Mouse (Mus musculus) left cerebral cortex, adult 2 months (tissue): ENCODE measurements around the gene Dhx15. TPM values are rescaled to one million over a fixed set of nuclear protein-coding genes. Genes with fewer than 3 reads are reported as not detected.

Experiments used
- DNase-seq, 2 experiments: peaks; one replicate each; pipeline ENCODE4 v3.0.0; 2021 to 2022; ENCODE audit warnings: low spot score in 2 of 2, mixed read lengths in 1 of 2; ENCODE audit errors: extremely low spot score in 1 of 2
- H3K27ac ChIP-seq: fragments of 200-600 bp; 2 replicates; pipeline ENCODE4 v1.8.1; 2022
- H3K4me3 ChIP-seq: fragments of 200-600 bp; 2 replicates; pipeline ENCODE4 v1.8.1; 2022
- CTCF ChIP-seq: fragments of 200-600 bp; IDR thresholded peaks from 2 replicates; pipeline ENCODE4 v1.8.1; 2022; ENCODE audit warnings: antibody characterized with exemption, mild to moderate bottlenecking, moderate library complexity
- intact Hi-C: fragments of 180-260 bp; cut with DNase I; formaldehyde crosslinking; loops from one replicate; pipeline ENCODE4 v1.15.1; 2025
- total RNA-seq, 2 experiments: library from RNA; stranded (reverse); gene quantifications; 2 replicates each; pipeline ENCODE4 v1.2.3; 2021

Gene Dhx15
- total RNA-seq, 2 experiments from 2014 or later = 87.9 to 93.0 TPM

DNA sequence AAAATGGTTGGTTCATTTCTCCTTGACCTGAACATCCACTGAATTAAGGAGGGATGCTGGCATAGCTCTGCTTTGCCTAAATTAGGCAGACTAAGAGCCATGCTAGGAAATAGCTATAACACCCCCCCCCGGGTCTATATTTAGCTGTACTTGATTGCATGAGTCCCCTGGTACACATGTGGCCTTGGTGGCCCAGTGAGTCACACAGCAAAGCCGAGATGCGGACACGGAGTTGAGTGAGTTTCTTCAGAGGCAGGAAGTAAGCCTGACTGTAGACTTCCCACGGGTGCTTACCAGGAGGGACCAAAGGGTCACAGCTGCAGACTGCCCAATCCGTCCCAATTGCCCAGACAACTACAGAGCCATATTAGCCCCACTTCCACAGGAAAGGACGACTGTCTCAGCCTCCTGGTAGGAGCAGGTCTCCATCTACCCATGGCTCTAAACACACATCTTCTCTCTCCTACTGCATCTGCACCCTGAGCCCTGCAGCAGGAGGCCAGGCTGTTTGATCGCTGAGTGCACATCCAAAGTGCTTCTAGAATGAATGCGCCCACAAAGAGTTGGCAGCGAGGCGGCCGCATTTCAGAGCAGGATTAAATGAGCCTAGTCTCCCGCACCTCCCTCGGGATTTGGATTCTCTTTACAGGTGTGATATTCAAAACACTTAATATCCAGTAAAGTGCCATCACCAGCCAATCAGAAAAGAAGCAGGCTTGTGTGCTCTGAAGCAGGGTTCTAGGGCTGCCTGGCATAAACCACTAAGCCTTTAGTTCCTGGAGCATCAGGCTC, 29.9 kb upstream of the Dhx15 start:
- no peak for TF ChIP-seq CTCF
- no peak overlapping the region for H3K4me3 ChIP-seq
- no peak overlapping the region for H3K27ac ChIP-seq
- DNase-seq = no peak
- intact Hi-C loops = no loop called here

DNA sequence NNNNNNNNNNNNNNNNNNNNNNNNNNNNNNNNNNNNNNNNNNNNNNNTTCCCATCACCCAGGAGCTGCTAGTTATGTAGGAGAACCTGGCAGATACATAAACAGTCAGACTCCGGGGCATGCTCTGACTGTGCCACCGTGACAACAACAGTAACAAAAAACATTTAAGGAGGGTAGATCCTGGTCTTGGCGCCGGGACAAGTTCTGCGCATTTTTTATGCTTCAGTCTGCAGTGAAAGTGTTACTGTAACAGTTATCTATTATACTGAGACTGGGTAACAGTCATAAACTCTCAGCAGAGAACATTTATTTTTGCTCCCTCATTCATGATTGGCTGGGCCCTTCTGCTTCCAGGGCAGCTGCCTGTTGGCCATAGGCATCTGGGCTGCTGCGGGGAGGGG, 27.9 kb upstream of the Dhx15 start:
- Histone ChIP-seq H3K4me3 (no peak overlapping the region), H3K27ac (no peak overlapping the region)
- intact Hi-C loops = no loop called here
- DNase-seq = no peak
- no peak for TF ChIP-seq CTCF

DNA sequence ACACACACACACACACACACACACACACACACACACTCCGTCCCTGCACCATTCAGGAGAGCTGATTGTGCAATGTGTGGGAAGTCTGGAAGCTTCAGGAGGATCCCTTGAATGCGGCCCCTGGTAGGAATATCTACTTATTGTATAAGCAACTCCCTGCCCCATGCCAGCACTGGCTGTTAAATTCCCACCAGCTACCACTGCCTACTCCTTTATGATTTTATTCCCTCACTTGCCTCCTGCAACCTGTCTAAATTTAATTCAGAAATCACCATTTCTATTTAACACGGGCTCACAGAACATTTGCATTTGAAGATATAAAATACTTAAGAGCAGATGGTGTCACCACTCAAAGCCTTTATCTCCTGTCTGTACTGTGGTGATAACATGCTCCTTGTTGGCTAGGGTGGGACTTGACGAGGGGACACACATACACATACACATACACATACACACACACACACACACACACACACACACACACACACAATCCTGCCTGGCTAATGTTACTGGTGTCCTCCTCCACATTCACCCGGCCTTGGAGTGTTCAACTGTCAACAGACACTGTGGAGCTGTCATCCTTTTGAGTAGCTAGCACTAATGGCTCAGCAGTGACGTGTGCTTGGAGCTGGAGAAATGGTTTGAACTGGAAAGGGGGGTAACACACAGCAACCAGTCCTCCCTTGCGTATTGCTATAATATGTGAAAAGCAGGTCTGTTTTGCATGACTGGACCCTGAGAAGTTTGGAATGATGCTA, 23.0 kb upstream of the Dhx15 start:
- intact Hi-C loops = loop anchor here (2.0 to 5.0 kb wide), 3 partner anchors 49 to 177 kb away; no protein-coding TSS in a partner anchor
- no peak overlapping the region for H3K4me3 ChIP-seq
- no peak overlapping the region for H3K27ac ChIP-seq
- TF ChIP-seq CTCF = no peak
- peak in 1 of 2 experiments; percentile 20 for DNase-seq

DNA sequence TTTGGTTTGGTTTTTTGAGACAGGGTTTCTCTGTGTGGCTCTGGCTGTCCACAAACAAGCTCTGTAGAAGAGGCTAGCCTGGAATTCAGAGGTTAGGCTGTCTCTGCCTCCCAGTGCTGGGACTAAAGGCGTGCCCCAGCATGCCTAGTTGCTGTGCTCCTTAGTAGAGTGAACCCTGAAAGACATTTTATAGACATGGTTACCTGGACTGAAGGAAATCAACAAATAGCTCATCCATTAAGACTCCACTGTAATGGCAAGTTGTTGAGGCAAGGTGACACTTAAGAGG, 810 bp upstream of the Dhx15 start:
- no peak for TF ChIP-seq CTCF
- intact Hi-C loops = no loop called here

DNA sequence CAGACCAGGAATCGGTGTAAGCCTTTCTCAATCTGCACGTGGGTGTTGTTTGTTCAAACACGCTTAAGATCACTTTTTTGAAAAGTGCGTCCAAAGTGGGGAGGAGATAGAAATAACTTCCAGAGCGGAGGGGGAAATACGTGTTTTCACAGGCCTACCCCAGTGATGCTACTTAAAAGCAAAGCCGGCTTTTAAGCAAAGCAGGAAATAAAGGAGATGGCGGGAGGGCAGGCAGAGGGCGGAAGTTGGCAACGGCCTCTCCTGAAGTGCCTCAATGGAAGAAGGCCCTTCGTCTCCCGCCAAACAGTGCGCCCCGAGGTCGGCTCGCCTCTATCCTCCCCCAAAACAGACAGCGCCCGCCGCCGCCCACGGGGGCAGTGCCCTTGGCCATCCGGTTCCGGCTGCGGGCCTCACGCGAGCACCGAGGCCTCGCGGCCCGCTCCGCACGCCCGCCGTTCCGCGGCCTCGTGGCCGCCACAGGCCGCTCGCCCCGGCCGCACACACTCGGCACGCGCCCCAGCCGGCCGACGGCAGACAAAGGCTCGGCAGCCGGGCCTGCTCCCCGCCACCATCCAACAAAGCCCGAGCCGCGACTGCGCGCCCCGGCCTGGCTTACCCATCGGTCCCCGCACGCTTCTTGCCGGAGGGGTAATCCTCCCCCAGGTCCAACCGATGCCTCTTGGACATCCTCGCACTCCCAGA, 499 bp downstream of the Dhx15 start:
- H3K4me3 ChIP-seq = peak overlapping the region; percentile 89
- intact Hi-C loops = loop anchor here (5.0 kb wide), 1 partner anchor 282 kb away; the partner anchor contains the start of gene Ccdc149
- H3K27ac ChIP-seq = peak overlapping the region; percentile 90
- no peak for TF ChIP-seq CTCF
- DNase-seq = no peak

More for the DNA sequence above, 810 bp upstream of the Dhx15 start:
- Histone ChIP-seq H3K27ac (no peak overlapping the region), H3K4me3 (peak overlapping the region; percentile 89)
- no peak for DNase-seq

DNA sequence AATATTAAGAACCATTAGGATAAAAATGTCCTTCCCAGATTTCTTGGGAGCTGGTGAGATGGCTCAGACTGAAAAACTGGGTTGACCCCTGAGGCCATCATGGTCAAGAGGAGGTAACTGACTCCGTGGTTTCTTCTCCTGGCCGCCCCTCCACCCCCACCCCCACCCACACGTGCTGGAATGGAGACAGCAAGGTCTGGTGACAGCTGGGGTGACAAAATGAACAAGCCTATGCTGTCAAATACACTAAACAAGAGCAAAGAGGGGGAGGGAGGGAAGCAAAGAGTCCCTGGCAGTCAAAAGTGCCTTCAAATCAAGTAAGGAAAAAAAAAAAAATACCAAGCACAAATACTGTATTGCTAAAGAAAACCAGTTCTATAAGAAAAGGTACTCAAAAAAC, 2.1 kb downstream of the Dhx15 start:
- intact Hi-C loops = loop anchor here (5.0 kb wide), 1 partner anchor 284 kb away; the partner anchor contains the start of gene Ccdc149
- no peak overlapping the region for H3K27ac ChIP-seq
- H3K4me3 ChIP-seq = peak overlapping the region; percentile 89; the same call in 1 of the 2 replicates
- TF ChIP-seq CTCF = no peak
- no peak for DNase-seq

DNA sequence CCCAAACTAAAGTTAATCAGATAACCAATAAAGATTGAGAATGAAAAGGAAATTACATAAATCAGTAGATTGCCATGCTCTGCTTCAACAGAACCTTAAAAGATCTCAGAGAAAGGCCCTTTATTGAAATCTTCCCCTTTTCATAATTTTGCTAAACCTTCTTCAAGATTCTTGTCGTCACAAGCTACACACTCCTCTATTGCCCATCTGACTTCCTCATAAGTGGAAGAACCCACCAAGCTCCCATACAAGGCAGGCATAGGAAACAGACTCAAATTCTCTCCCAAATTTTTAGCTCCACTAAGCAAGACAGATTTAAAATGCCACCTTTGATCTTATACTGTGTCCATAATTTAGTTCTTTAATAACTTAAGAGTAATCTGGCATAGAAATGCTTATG, 13.0 kb downstream of the Dhx15 start:
- Histone ChIP-seq H3K27ac (no peak overlapping the region), H3K4me3 (no peak overlapping the region)
- no peak for TF ChIP-seq CTCF
- intact Hi-C loops = no loop called here
- no peak for DNase-seq

DNA sequence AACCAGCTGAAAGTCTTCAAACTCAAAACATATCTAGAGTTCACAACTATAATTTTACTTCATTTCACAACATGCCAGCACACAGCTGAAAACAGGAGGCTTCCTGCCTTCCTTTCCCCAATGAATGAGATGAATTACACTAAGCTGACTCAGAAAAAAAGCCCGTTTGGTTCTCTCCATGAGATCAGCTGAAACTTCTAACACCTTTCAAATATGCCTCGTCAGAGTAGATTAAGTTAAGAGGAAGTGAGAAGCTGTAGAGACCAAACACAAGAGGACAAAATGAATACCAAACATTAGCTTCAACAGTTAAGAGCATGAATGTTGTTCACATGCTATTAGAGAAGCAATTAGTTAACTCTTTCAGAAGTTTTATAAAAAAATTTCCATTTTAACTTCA, 21.8 kb downstream of the Dhx15 start:
- no peak for DNase-seq
- no peak for TF ChIP-seq CTCF
- H3K4me3 ChIP-seq = no peak overlapping the region
- intact Hi-C loops = no loop called here
- no peak overlapping the region for H3K27ac ChIP-seq

DNA sequence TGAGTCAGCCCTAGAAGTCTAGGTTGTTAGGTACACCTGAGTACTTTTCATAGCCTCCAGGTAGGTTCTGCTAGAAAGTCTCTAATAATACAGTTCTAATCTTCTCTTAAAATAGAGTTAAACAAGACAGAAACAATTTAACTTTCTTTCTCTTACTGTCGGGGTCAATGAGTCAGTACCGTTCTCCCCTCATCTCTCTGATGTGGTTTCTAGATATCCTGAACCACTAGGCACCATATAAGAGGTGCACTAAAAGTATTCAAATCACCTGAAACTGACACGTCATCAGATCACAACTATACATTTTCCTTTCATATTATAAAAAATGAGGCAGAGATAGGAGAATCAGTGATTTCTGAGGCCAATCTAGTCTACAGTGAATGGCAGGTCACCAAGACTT, 41.2 kb downstream of the Dhx15 start:
- intact Hi-C loops = no loop called here
- DNase-seq = no peak

DNA sequence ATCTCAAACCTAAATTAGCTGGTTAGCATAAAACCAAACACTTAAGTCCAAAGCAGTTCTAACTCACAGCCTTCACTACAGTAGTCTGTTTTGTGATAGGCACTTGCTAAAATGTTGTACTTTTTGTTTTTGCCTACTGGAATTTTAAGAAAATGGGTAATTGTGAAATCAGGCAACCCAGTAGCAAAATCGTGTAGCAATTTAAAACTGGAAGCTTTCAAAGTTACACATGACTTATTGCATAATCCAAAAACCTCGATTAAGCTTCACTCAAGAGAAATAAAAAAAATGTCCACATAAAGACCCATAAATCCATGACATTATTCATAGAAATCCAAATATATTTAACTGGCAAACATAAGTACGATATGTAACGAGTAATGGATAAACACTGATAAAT, 43.2 kb downstream of the Dhx15 start:
- TF ChIP-seq CTCF = no peak
- Histone ChIP-seq H3K4me3 (no peak overlapping the region), H3K27ac (no peak overlapping the region)
- intact Hi-C loops = no loop called here
- DNase-seq = no peak

More for the DNA sequence above, 41.2 kb downstream of the Dhx15 start:
- no peak overlapping the region for H3K27ac ChIP-seq
- H3K4me3 ChIP-seq = no peak overlapping the region
- no peak for TF ChIP-seq CTCF

DNA sequence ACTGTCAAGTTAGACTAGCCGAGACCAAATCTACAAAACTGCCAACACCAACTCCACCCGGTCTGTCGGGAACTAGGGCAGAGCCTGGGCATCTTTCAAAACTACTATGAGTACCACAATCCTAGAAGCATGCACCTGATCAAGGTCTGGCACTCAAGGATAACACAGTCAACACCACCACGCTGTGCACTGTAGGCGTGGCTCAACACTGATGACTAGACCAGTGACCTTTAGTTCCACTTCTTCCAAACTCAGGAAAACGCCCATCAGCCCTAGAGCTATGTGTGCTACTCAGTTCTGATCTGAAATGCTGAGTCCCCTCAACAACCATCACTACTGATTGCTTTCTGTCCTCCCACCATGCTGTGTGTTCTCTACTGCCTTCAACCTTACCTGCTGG, 44.6 kb downstream of the Dhx15 start:
- H3K27ac ChIP-seq = no peak overlapping the region
- DNase-seq = no peak
- intact Hi-C loops = no loop called here
- no peak for TF ChIP-seq CTCF
- no peak overlapping the region for H3K4me3 ChIP-seq

DNA sequence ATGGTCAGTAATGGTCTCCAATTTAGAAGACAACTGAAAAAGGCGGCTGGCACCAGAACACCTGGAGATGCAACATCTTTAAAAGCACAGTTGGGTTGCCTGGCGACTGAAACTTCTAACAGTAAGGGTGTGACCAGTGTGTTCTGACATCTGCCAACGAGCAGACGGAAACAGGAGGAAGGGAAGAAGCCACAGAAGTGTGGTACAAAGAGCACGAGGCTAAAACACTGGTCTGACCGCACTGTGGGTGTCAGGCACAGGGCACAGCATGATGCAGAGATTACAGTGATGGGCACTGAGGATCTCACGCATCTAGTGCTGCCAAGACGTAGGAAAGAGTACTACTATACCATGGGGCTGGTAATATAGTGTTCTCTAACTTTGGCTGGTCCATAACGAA, 48.4 kb downstream of the Dhx15 start:
- no peak for DNase-seq
- intact Hi-C loops = no loop called here
- Histone ChIP-seq H3K4me3 (no peak overlapping the region), H3K27ac (no peak overlapping the region)
- no peak for TF ChIP-seq CTCF
